Mouse (Mus musculus) liver, adult 2 months (tissue): Measurements from ENCODE around the gene Atp6v1g1. TPM values are rescaled to one million over a fixed set of nuclear protein-coding genes. Genes with fewer than 3 reads are reported as not detected.

Source experiments
- DNase-seq: peaks from one replicate; pipeline ENCODE4 v3.0.0-alpha.2; 2011; ENCODE audit warnings: low read depth, low spot score; ENCODE audit errors: extremely low read depth
- H3K27ac ChIP-seq: fragments of 200-500 bp; replicated peaks from 2 replicates; pipeline ENCODE4 v1.5.1; 2012; ENCODE audit warnings: low read depth, mild to moderate bottlenecking, control low read depth, inconsistent platforms, low read length; ENCODE audit not compliant: insufficient read depth
- H3K27me3 ChIP-seq: fragments of 200-500 bp; 2 replicates; pipeline ENCODE4 v1.6.1; 2012; ENCODE audit warnings: mild to moderate bottlenecking, moderate library complexity, low read length, inconsistent platforms; ENCODE audit not compliant: control insufficient read depth, insufficient read depth
- H3K36me3 ChIP-seq: fragments of 200-500 bp; 2 replicates; pipeline ENCODE4 v1.6.1; 2012; ENCODE audit warnings: low read length, inconsistent platforms; ENCODE audit not compliant: control insufficient read depth, insufficient read depth
- H3K4me1 ChIP-seq: fragments of 200-500 bp; 2 replicates; pipeline ENCODE4 v1.6.1; 2011; ENCODE audit warnings: low read length; ENCODE audit not compliant: control insufficient read depth, insufficient read depth
- H3K4me3 ChIP-seq: fragments of 200-500 bp; 2 replicates; pipeline ENCODE4 v1.5.1; 2011; ENCODE audit warnings: low read depth, mild to moderate bottlenecking, control low read depth, low read length, moderate library complexity; ENCODE audit not compliant: insufficient read depth
- H3K79me2 ChIP-seq: fragments of 200-500 bp; 2 replicates; pipeline ENCODE4 v1.6.1; 2012; ENCODE audit warnings: inconsistent platforms, mild to moderate bottlenecking, low read length, moderate library complexity; ENCODE audit not compliant: control insufficient read depth, insufficient read depth
- H3K9ac ChIP-seq: fragments of 200-500 bp; 2 replicates; pipeline ENCODE4 v1.6.1; 2012; ENCODE audit warnings: low read depth, mild to moderate bottlenecking, control low read depth, inconsistent platforms, low read length
- CTCF ChIP-seq: fragments of 200-500 bp; IDR thresholded peaks from 2 replicates; pipeline ENCODE4 v1.5.1; 2011; ENCODE audit warnings: low read depth, low read length, control low read depth
- POLR2A ChIP-seq: fragments of 200-500 bp; IDR thresholded peaks from 2 replicates; pipeline ENCODE4 v1.6.1; 2011; ENCODE audit warnings: low read length, control low read depth; ENCODE audit not compliant: insufficient read depth; ENCODE audit errors: extremely low read depth
- WGBS: fragments of 180-500 bp; shearing (Covaris S2); methylation state at CpG from one replicate; pipeline ENCODE4 v1.1.7; 2018; 5-methylcytosine and 5-hydroxymethylcytosine counted together
- polyA plus RNA-seq: library from polyadenylated mRNA; depleted of rRNA; stranded (reverse); fragments of >200 nt; gene quantifications from 2 replicates; pipeline ENCODE4 v1.2.3, GENCODE M21; 2012
- total RNA-seq: library from RNA; depleted of rRNA; stranded (reverse); fragments of >200 nt; gene quantifications from 2 replicates; pipeline ENCODE4 v1.2.3, GENCODE M21; 2014

Atp6v1g1 gene
- total and polyA plus RNA-seq, 2 experiments: 31.6 to 79.7 TPM

GRCm38 (mm10) chr4:63548491-63548890 is 3.9 kb downstream of the Atp6v1g1 start:
- TF ChIP-seq CTCF: no peak
- no peak for DNase-seq
- H3K79me2 ChIP-seq: peaks cover 12% of the 10 kb centered on the region; the same call in 1 of the 2 replicates

GRCm38 (mm10) chr4:63550908-63551307 is 6.3 kb downstream of the Atp6v1g1 start:
- Histone ChIP-seq H3K9ac (no peak overlapping the region), H3K27ac (no peak overlapping the region), H3K27me3 (no peaks in the 10 kb centered on the region), H3K36me3 (peaks cover 42% of the 10 kb centered on the region), H3K79me2 (no peaks in the 10 kb centered on the region; the same call in 1 of the 2 replicates), H3K4me1 (peaks cover 26% of the 10 kb centered on the region), H3K4me3 (no peak overlapping the region)
- TF ChIP-seq POLR2A: no peak
- no peak for TF ChIP-seq CTCF
- DNase-seq: no peak
- 96% methylated on average over 3 of the region's 3 CpGs for WGBS

More at GRCm38 (mm10) chr4:63548491-63548890, 3.9 kb downstream of the Atp6v1g1 start:
- peaks cover 25% of the 10 kb centered on the region for H3K4me1 ChIP-seq
- 73% methylated on average over 3 of the region's 3 CpGs for WGBS
- H3K9ac ChIP-seq: no peak overlapping the region
- no peaks in the 10 kb centered on the region for H3K27me3 ChIP-seq
- H3K27ac ChIP-seq: no peak overlapping the region
- no peak overlapping the region for H3K4me3 ChIP-seq
- H3K36me3 ChIP-seq: peaks cover 41% of the 10 kb centered on the region

- no peak for TF ChIP-seq CTCF
- TF ChIP-seq POLR2A: no peak
- DNase-seq: no peak
- Histone ChIP-seq H3K4me3 (no peak overlapping the region), H3K9ac (no peak overlapping the region), H3K79me2 (no peaks in the 10 kb centered on the region), H3K27ac (no peak overlapping the region), H3K4me1 (peaks cover 22% of the 10 kb centered on the region), H3K27me3 (no peaks in the 10 kb centered on the region), H3K36me3 (peaks cover 42% of the 10 kb centered on the region)
- 100% methylated on average over 1 of the region's 1 CpGs for WGBS
Measured at GRCm38 (mm10) chr4:63552865-63553264, 8.3 kb downstream of the Atp6v1g1 start.

GRCm38 (mm10) chr4:63553789-63554576 is 9.4 kb downstream of the Atp6v1g1 start:
- Histone ChIP-seq H3K36me3 (peaks cover 35% of the 10 kb centered on the region), H3K4me3 (no peak overlapping the region), H3K27ac (peak overlapping the region; percentile 68; the same call in 1 of the 2 replicates), H3K27me3 (no peaks in the 10 kb centered on the region), H3K4me1 (peaks cover 24% of the 10 kb centered on the region), H3K79me2 (no peaks in the 10 kb centered on the region), H3K9ac (no peak overlapping the region; the same call in 1 of the 2 replicates)
- TF ChIP-seq CTCF: no peak
- no peak for TF ChIP-seq POLR2A
- 12% methylated on average over 4 of the region's 4 CpGs for WGBS
- peak; percentile 74 for DNase-seq

GRCm38 (mm10) chr4:63554616-63555015 is 10.0 kb downstream of the Atp6v1g1 start:
- TF ChIP-seq POLR2A (no peak), CTCF (no peak)
- Histone ChIP-seq H3K36me3 (peaks cover 29% of the 10 kb centered on the region), H3K4me3 (no peak overlapping the region), H3K27ac (peak overlapping the region; percentile 34; the same call in 1 of the 2 replicates), H3K27me3 (no peaks in the 10 kb centered on the region), H3K9ac (no peak overlapping the region), H3K79me2 (no peaks in the 10 kb centered on the region), H3K4me1 (peaks cover 24% of the 10 kb centered on the region)
- DNase-seq: peak; percentile 100
- whole genome bisulfite sequencing: 10% methylated on average over 3 of the region's 3 CpGs

GRCm38 (mm10) chr4:63555111-63555510 is 10.5 kb downstream of the Atp6v1g1 start:
- no peak for DNase-seq
- Histone ChIP-seq H3K4me1 (peaks cover 24% of the 10 kb centered on the region), H3K4me3 (no peak overlapping the region)

More at GRCm38 (mm10) chr4:63555111-63555510, 10.5 kb downstream of the Atp6v1g1 start:
- H3K79me2 ChIP-seq: no peaks in the 10 kb centered on the region
- H3K27ac ChIP-seq: peak overlapping the region; percentile 34
- no peak for TF ChIP-seq POLR2A
- TF ChIP-seq CTCF: no peak
- peaks cover 27% of the 10 kb centered on the region for H3K36me3 ChIP-seq
- no peak overlapping the region for H3K9ac ChIP-seq
- WGBS: 49% methylated on average over 2 of the region's 2 CpGs
- no peaks in the 10 kb centered on the region for H3K27me3 ChIP-seq
